Mouse (Mus musculus): ENCODE results near the gene Morc1.

DNA sequence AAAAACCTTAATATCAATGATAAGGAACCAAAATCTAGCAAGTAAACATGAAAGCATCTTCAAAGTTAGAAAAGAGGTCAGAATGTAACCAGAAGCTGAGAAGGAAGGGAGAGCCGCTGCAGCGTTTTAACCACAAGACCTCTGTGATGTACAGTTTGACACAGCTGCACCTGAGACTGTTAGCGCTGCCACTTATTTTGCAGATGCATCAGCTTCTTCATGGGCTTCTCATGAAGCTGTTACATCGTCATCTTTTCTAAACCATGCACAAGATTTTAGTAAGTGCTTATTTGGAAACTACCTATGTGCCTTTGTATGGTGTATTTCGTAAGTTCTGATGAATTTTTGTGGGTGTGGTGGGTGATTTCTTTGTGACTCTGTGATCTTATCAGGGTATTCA is 163.4 kb downstream of the Morc1 start:
- TF ChIP-seq CTCF (IDR thresholded peaks at IDR 0.05; ENCODE audit: control insufficient read depth, insufficient read depth, insufficient read length) (no peak), MYOD1 (IDR thresholded peaks at IDR 0.05; ENCODE audit: control insufficient read depth, insufficient read length, low read depth) (no peak), MAX (IDR thresholded peaks at IDR 0.05) (no peak), CEBPB (IDR thresholded peaks at IDR 0.05; ENCODE audit: low read depth) (no peak), MYOG (IDR thresholded peaks at IDR 0.05; ENCODE audit: control insufficient read depth, extremely low read depth, insufficient read length) (no peak)

Data from C2C12 (cell line).